Mouse (Mus musculus): ENCODE results near the gene Npm1. TPM values are rescaled to one million over a fixed set of nuclear protein-coding genes. Genes with fewer than 3 reads are reported as not detected.

Gene Npm1
- total and polyA plus RNA-seq, 3 experiments: 57.6 to 161 (median 136) TPM

GRCm38 (mm10) chr11:33176525-33177245, 13.7 kb upstream of the Npm1 start:
- H3K9ac ChIP-seq (ENCODE audit: low read depth, low read length): no peak overlapping the region
- peaks cover 3% of the 10 kb centered on the region; the same call in 1 of the 2 replicates for H3K27me3 ChIP-seq (ENCODE audit: control insufficient read depth, insufficient read depth, low read length)
- H3K79me2 ChIP-seq (replicated peaks; ENCODE audit: control insufficient read depth, insufficient read depth, low read length): no peaks in the 10 kb centered on the region
- TF ChIP-seq CTCF (IDR thresholded peaks at IDR 0.05) (peak; percentile 85), EP300 (IDR thresholded peaks at IDR 0.05; ENCODE audit: insufficient read depth, low read depth, low read length) (no peak)
- no peak overlapping the region for H3K4me3 ChIP-seq
- intact Hi-C loops (cut with DNase I): loop anchor here (1.0 to 10.0 kb wide), 4 partner anchors 118 to 738 kb away; no protein-coding TSS in a partner anchor
- WGBS: 34% methylated on average over 20 of the region's 20 CpGs
- H3K36me3 ChIP-seq (ENCODE audit: control insufficient read depth, insufficient read depth, low read length): no peaks in the 10 kb centered on the region
- no peak for DNase-seq
- no peaks in the 10 kb centered on the region for H3K4me1 ChIP-seq (ENCODE audit: control insufficient read depth, insufficient read depth, low read length)
- H3K27ac ChIP-seq: no peak overlapping the region

- Histone ChIP-seq H3K4me3 (no peak overlapping the region), H3K79me2 (replicated peaks; ENCODE audit: control insufficient read depth, insufficient read depth, low read length) (no peaks in the 10 kb centered on the region), H3K36me3 (ENCODE audit: control insufficient read depth, insufficient read depth, low read length) (no peaks in the 10 kb centered on the region), H3K9ac (ENCODE audit: low read depth, low read length) (no peak overlapping the region), H3K4me1 (ENCODE audit: control insufficient read depth, insufficient read depth, low read length) (no peaks in the 10 kb centered on the region), H3K27me3 (ENCODE audit: control insufficient read depth, insufficient read depth, low read length) (peaks cover 3% of the 10 kb centered on the region; the same call in 1 of the 2 replicates), H3K27ac (no peak overlapping the region)
- no peak for DNase-seq
- no peak for TF ChIP-seq POLR2A (IDR thresholded peaks at IDR 0.05; ENCODE audit: insufficient read depth, low read depth, low read length)
- TF ChIP-seq CTCF (IDR thresholded peaks at IDR 0.05): no peak
- TF ChIP-seq EP300 (IDR thresholded peaks at IDR 0.05; ENCODE audit: insufficient read depth, low read depth, low read length): no peak
- intact Hi-C loops (cut with DNase I): loop anchor here (1.0 to 10.0 kb wide), 4 partner anchors 119 to 739 kb away; no protein-coding TSS in a partner anchor
- WGBS: 71% methylated on average over 2 of the region's 3 CpGs
Observed at GRCm38 (mm10) chr11:33175768-33176167, 12.8 kb upstream of the Npm1 start.

DNA sequence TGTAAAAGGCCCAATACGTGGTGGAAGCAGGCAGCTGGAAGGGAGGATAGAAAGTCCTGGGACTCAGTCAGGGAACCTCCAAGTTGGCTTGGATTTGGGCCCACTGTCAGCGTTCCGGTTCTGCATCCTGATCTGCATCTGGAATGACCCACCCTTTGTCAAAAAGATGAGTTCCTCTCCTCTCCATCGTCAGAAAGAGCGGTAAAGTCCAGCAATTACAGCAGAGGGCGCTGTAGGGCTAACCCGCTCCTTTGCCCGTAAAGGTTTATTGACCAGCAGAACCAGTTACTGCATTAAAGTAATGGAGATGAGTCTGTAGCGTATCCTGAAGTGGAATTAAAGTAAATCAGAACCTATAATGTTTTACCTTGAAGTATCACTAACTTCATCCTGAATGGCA, 7.5 kb upstream of the Npm1 start:
- Histone ChIP-seq H3K9ac (ENCODE audit: low read depth, low read length) (no peak overlapping the region), H3K36me3 (ENCODE audit: control insufficient read depth, insufficient read depth, low read length) (no peaks in the 10 kb centered on the region), H3K79me2 (replicated peaks; ENCODE audit: control insufficient read depth, insufficient read depth, low read length) (no peaks in the 10 kb centered on the region), H3K27me3 (ENCODE audit: control insufficient read depth, insufficient read depth, low read length) (no peaks in the 10 kb centered on the region), H3K27ac (no peak overlapping the region), H3K4me1 (ENCODE audit: control insufficient read depth, insufficient read depth, low read length) (no peaks in the 10 kb centered on the region), H3K4me3 (no peak overlapping the region)
- WGBS: 11% methylated on average over 9 of the region's 9 CpGs
- DNase-seq: peak; percentile 35 to 54
- intact Hi-C loops (cut with DNase I): loop anchor here (10.0 kb wide), 1 partner anchor 744 kb away; no protein-coding TSS in a partner anchor
- TF ChIP-seq CTCF (IDR thresholded peaks at IDR 0.05) (peak; percentile 84), POLR2A (IDR thresholded peaks at IDR 0.05; ENCODE audit: insufficient read depth, low read depth, low read length) (no peak), EP300 (IDR thresholded peaks at IDR 0.05; ENCODE audit: insufficient read depth, low read depth, low read length) (no peak)

- WGBS: 3% methylated on average over 53 of the region's 53 CpGs
- Histone ChIP-seq H3K36me3 (ENCODE audit: control insufficient read depth, insufficient read depth, low read length) (peaks cover 15% of the 10 kb centered on the region), H3K27me3 (ENCODE audit: control insufficient read depth, insufficient read depth, low read length) (no peaks in the 10 kb centered on the region), H3K4me3 (peak overlapping the region; percentile 86), H3K4me1 (ENCODE audit: control insufficient read depth, insufficient read depth, low read length) (peaks cover 2% of the 10 kb centered on the region), H3K79me2 (replicated peaks; ENCODE audit: control insufficient read depth, insufficient read depth, low read length) (no peaks in the 10 kb centered on the region), H3K9ac (ENCODE audit: low read depth, low read length) (peak overlapping the region; percentile 71), H3K27ac (peak overlapping the region; percentile 95)
- intact Hi-C loops (cut with DNase I): loop anchor here (2.0 kb wide), 1 partner anchor 40 kb away; the partner anchor contains the start of gene Tlx3
- peak; percentile 70 for DNase-seq
- TF ChIP-seq CTCF (IDR thresholded peaks at IDR 0.05): no peak
- TF ChIP-seq POLR2A (IDR thresholded peaks at IDR 0.05; ENCODE audit: insufficient read depth, low read depth, low read length): no peak
- TF ChIP-seq EP300 (IDR thresholded peaks at IDR 0.05; ENCODE audit: insufficient read depth, low read depth, low read length): no peak
Observed at GRCm38 (mm10) chr11:33162211-33162997, 602 bp downstream of the Npm1 start.

- no peaks in the 10 kb centered on the region for H3K27me3 ChIP-seq (ENCODE audit: control insufficient read depth, insufficient read depth, low read length)
- H3K79me2 ChIP-seq (replicated peaks; ENCODE audit: control insufficient read depth, insufficient read depth, low read length): no peaks in the 10 kb centered on the region
- peaks cover 2% of the 10 kb centered on the region for H3K4me1 ChIP-seq (ENCODE audit: control insufficient read depth, insufficient read depth, low read length)
- peaks cover 21% of the 10 kb centered on the region for H3K36me3 ChIP-seq (ENCODE audit: control insufficient read depth, insufficient read depth, low read length)
- H3K27ac ChIP-seq: no peak overlapping the region
- TF ChIP-seq CTCF (IDR thresholded peaks at IDR 0.05): no peak
- no peak for TF ChIP-seq EP300 (IDR thresholded peaks at IDR 0.05; ENCODE audit: insufficient read depth, low read depth, low read length)
- 93% methylated on average over 3 of the region's 3 CpGs for WGBS
- no peak overlapping the region for H3K9ac ChIP-seq (ENCODE audit: low read depth, low read length)
- DNase-seq: no peak
- intact Hi-C loops (cut with DNase I): no loop called here
- no peak overlapping the region for H3K4me3 ChIP-seq
Observed at GRCm38 (mm10) chr11:33159741-33160140, 3.3 kb downstream of the Npm1 start.

Data from heart, adult 2 months (tissue).